Mouse (Mus musculus) liver, embryonic 14.5 days (tissue): ENCODE results near the gene Gm28043.

Experiments used
- CTCF ChIP-seq: IDR thresholded peaks from 2 replicates; pipeline ENCODE4 v1.5.1; 2016; ENCODE audit warnings: antibody characterized with exemption, low read depth, control low read depth
- EP300 ChIP-seq: IDR thresholded peaks from 2 replicates; pipeline ENCODE4 v1.6.1; 2016; ENCODE audit warnings: antibody characterized with exemption, low read depth

DNA sequence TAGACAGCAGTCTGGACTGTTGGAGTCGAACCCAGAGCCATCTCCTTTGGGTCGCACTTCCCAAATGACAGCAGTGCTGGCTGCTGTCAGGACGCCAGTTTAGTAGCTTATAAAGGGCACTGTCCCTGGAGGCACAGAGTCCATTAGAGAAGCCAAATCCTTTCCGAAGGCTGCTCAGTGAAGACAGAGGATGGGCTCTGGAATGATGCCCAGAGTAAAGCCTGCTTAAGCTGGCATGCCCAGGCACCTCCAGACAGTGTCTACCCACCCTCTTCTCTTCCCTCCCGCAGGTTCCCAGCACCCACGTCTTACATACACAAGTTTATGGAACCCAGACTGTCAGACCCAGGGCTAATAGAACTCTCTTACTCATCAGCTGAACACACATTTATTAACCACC is 109.9 kb downstream of the Gm28043 start:
- TF ChIP-seq CTCF (no peak), EP300 (no peak)
